Mouse (Mus musculus): ENCODE results near the gene Fstl1. TPM values are rescaled to one million over a fixed set of nuclear protein-coding genes. Genes with fewer than 3 reads are reported as not detected.

Fstl1 gene
- total and polyA plus RNA-seq, 3 experiments, result 0.34 to 0.87 (median 0.59) TPM

GRCm38 (mm10) chr16:37780911-37781310, 4.2 kb downstream of the Fstl1 start:
- H3K36me3 ChIP-seq (replicated peaks in 1 of 2; ENCODE audit: control insufficient read depth in 1 of 2, insufficient read depth in 1 of 2, low read length in 1 of 2), result no peaks in the 10 kb centered on the region
- peaks cover 5 to 8% of the 10 kb centered on the region in 2 experiments; a peak in 2 of 4 replicates for H3K4me1 ChIP-seq (ENCODE audit: control insufficient read depth in 1 of 2, insufficient read depth in 2 of 2)
- no peaks in the 10 kb centered on the region for H3K9me3 ChIP-seq (replicated peaks; ENCODE audit: low read length)
- TF ChIP-seq PAX5 (IDR thresholded peaks at IDR 0.05; ENCODE audit: low read length) (no peak), KAT2A (IDR thresholded peaks at IDR 0.05; ENCODE audit: insufficient replicate concordance, low read length) (no peak), SMC3 (IDR thresholded peaks at IDR 0.05; ENCODE audit: low read depth, low read length) (no peak), IRF4 (IDR thresholded peaks at IDR 0.05; ENCODE audit: low read depth, low read length) (no peak), MAFK (IDR thresholded peaks at IDR 0.05; ENCODE audit: insufficient replicate concordance, low read length) (no peak), CHD1 (IDR thresholded peaks at IDR 0.05; ENCODE audit: low read depth, low read length) (no peak), USF2 (conservative IDR thresholded peaks at IDR 0.05; ENCODE audit: low read depth, low read length) (no peak), ZNF384 (IDR thresholded peaks at IDR 0.05; ENCODE audit: low read depth, low read length) (no peak), MXI1 (IDR thresholded peaks at IDR 0.05; ENCODE audit: low read depth, low read length) (no peak), CTCF (conservative IDR thresholded peaks at IDR 0.05 in 1 of 2, IDR thresholded peaks at IDR 0.05 in 1 of 2; ENCODE audit: low read depth in 2 of 2, low read length in 2 of 2) (no peak), TCF12 (IDR thresholded peaks at IDR 0.05; ENCODE audit: low read depth, low read length) (no peak), UBTF (IDR thresholded peaks at IDR 0.05; ENCODE audit: low read depth, low read length) (no peak), NRF1 (IDR thresholded peaks at IDR 0.05; ENCODE audit: low read depth, low read length) (no peak), ELF1 (IDR thresholded peaks at IDR 0.05; ENCODE audit: low read depth, low read length) (no peak)
- H3K9ac ChIP-seq (ENCODE audit: insufficient read depth, low read depth), result no peak overlapping the region
- no peak for DNase-seq (ENCODE audit: extremely low read depth)
- no peak overlapping the region for H3K27ac ChIP-seq (ENCODE audit: insufficient read depth, low read depth)
- in situ Hi-C loops (cut with MboI; ENCODE audit: low pct_ligation_motif_present, low pct_unique_long_range_greater_than_20kb, low sequenced_read_pairs) (no loop called here), dilution Hi-C loops (cut with MboI; ENCODE audit: extremely low pct_ligation_motif_present, extremely low pct_unique_long_range_greater_than_20kb, low sequenced_read_pairs) (no loop called here)
- no peak overlapping the region for H3K4me3 ChIP-seq (replicated peaks in 1 of 3; ENCODE audit: low read depth in 2 of 3, low read length in 2 of 3, poor library complexity in 1 of 3)
- no peak overlapping the region for H3K4me2 ChIP-seq (ENCODE audit: insufficient read depth, low read depth, poor library complexity, severe bottlenecking)
- H3K27me3 ChIP-seq (replicated peaks), result no peaks in the 10 kb centered on the region
- H3K79me2 ChIP-seq (replicated peaks; ENCODE audit: control insufficient read depth, extremely low read depth, insufficient read depth, poor library complexity, severe bottlenecking), result no peaks in the 10 kb centered on the region

- Histone ChIP-seq H3K36me3 (replicated peaks in 1 of 2; ENCODE audit: control insufficient read depth in 1 of 2, insufficient read depth in 1 of 2, low read length in 1 of 2) (no peaks in the 10 kb centered on the region), H3K4me3 (replicated peaks in 1 of 3; ENCODE audit: low read depth in 2 of 3, low read length in 2 of 3, poor library complexity in 1 of 3) (no peak overlapping the region), H3K27ac (ENCODE audit: insufficient read depth, low read depth) (no peak overlapping the region), H3K9ac (ENCODE audit: insufficient read depth, low read depth) (no peak overlapping the region), H3K27me3 (replicated peaks) (peaks cover 2% of the 10 kb centered on the region), H3K79me2 (replicated peaks; ENCODE audit: control insufficient read depth, extremely low read depth, insufficient read depth, poor library complexity, severe bottlenecking) (no peaks in the 10 kb centered on the region), H3K4me2 (ENCODE audit: insufficient read depth, low read depth, poor library complexity, severe bottlenecking) (no peak overlapping the region), H3K4me1 (ENCODE audit: control insufficient read depth in 1 of 2, insufficient read depth in 2 of 2) (peaks cover 5 to 8% of the 10 kb centered on the region in 2 experiments; a peak in 2 of 4 replicates), H3K9me3 (replicated peaks; ENCODE audit: low read length) (no peaks in the 10 kb centered on the region)
- in situ Hi-C loops (cut with MboI; ENCODE audit: low pct_ligation_motif_present, low pct_unique_long_range_greater_than_20kb, low sequenced_read_pairs) (no loop called here), dilution Hi-C loops (cut with MboI; ENCODE audit: extremely low pct_ligation_motif_present, extremely low pct_unique_long_range_greater_than_20kb, low sequenced_read_pairs) (no loop called here)
- no peak for DNase-seq (ENCODE audit: extremely low read depth)
- TF ChIP-seq BHLHE40 (IDR thresholded peaks at IDR 0.05; ENCODE audit: low read depth, low read length), result no peak
Measured at GRCm38 (mm10) chr16:37784526-37784925, 7.9 kb downstream of the Fstl1 start.
